Mouse (Mus musculus) stomach, postnatal 0 days (tissue): ENCODE results near the gene Acox2.

Source experiments
- CTCF ChIP-seq: IDR thresholded peaks from 2 replicates; pipeline ENCODE4 v1.5.1; 2016; ENCODE audit warnings: antibody characterized with exemption, low read depth, mild to moderate bottlenecking, moderate library complexity
- EP300 ChIP-seq: optimal IDR thresholded peaks from 2 replicates; pipeline ENCODE3; 2016; ENCODE audit warnings: antibody characterized with exemption

GRCm38 (mm10) chr14:8297889-8298293 lies 38.7 kb upstream of the Acox2 start:
- TF ChIP-seq CTCF (no peak), EP300 (no peak)
